Mouse (Mus musculus) limb, embryonic 11.5 days (tissue): ENCODE results near the gene Ctns. TPM values are rescaled to one million over a fixed set of nuclear protein-coding genes. Genes with fewer than 3 reads are reported as not detected.

Source experiments
- ATAC-seq: fragments of 200-750 bp; cut with Nextera tagmentation; 2 replicates; pipeline ENCODE4 v1.8.0; 2017; ENCODE audit warnings: low read depth; ENCODE audit not compliant: insufficient number of reproducible peaks, low FRiP score, low TSS enrichment
- DNase-seq: peaks from one replicate; pipeline ENCODE4 v3.0.0-alpha.2; 2015; ENCODE audit warnings: low spot score
- H3K27ac ChIP-seq: fragments of 300-500 bp; sonication (generic); replicated peaks from 2 replicates; pipeline ENCODE4 v1.5.1; 2014; ENCODE audit warnings: low read depth, mild to moderate bottlenecking, low read length
- H3K27me3 ChIP-seq: fragments of 300-500 bp; sonication (generic); 2 replicates; pipeline ENCODE4 v1.6.1; 2014; ENCODE audit warnings: mild to moderate bottlenecking, low read length, mixed read lengths; ENCODE audit not compliant: control insufficient read depth, insufficient read depth
- H3K36me3 ChIP-seq: fragments of 300-500 bp; sonication (generic); 2 replicates; pipeline ENCODE4 v1.6.1; 2014; ENCODE audit warnings: mild to moderate bottlenecking, low read length, moderate library complexity, mixed read lengths; ENCODE audit not compliant: control insufficient read depth, insufficient read depth
- H3K4me1 ChIP-seq: fragments of 300-500 bp; sonication (generic); 2 replicates; pipeline ENCODE4 v1.6.1; 2014; ENCODE audit warnings: low read length, mixed read lengths; ENCODE audit not compliant: control insufficient read depth, insufficient read depth
- H3K4me2 ChIP-seq: fragments of 300-500 bp; sonication (generic); 2 replicates; pipeline ENCODE4 v1.6.1; 2014; ENCODE audit warnings: low read depth, mild to moderate bottlenecking, moderate library complexity; ENCODE audit not compliant: severe bottlenecking
- H3K4me3 ChIP-seq: fragments of 300-500 bp; sonication (generic); 2 replicates; pipeline ENCODE4 v1.5.1; 2014; ENCODE audit warnings: low read depth, low read length
- H3K9ac ChIP-seq: fragments of 300-500 bp; sonication (generic); 2 replicates; pipeline ENCODE4 v1.6.1; 2014; ENCODE audit warnings: mild to moderate bottlenecking, low read length
- H3K9me3 ChIP-seq: fragments of 300-500 bp; sonication (generic); 2 replicates; pipeline ENCODE4 v1.6.1; 2016; ENCODE audit warnings: low read length; ENCODE audit not compliant: control insufficient read depth
- WGBS: fragments of 180-500 bp; shearing (Covaris S2); extraction: QIAGEN DNeasy Blood & Tissue Kit; methylation state at CpG from one replicate; pipeline ENCODE4 v1.1.7; 2014; 5-methylcytosine and 5-hydroxymethylcytosine counted together
- polyA plus RNA-seq: library from polyadenylated mRNA; unstranded; fragments of >200 nt; fragmentation: Nextera tagmentation; extraction: Ambion mirVana; gene quantifications from 2 replicates; pipeline ENCODE4 v1.2.1, GENCODE M21; 2014

Gene Ctns
- polyA plus RNA-seq, 1 experiment from 2014 or later, result 23.6 TPM

GRCm38 (mm10) chr11:73203895-73204294 is 5.1 kb upstream of the Ctns start:
- Histone ChIP-seq H3K9me3 (no peaks in the 10 kb centered on the region), H3K9ac (no peak overlapping the region), H3K4me1 (no peaks in the 10 kb centered on the region), H3K27me3 (no peaks in the 10 kb centered on the region), H3K4me2 (no peak overlapping the region), H3K36me3 (no peaks in the 10 kb centered on the region), H3K4me3 (no peak overlapping the region), H3K27ac (no peak overlapping the region)
- WGBS, result 88% methylated on average over 8 of the region's 8 CpGs
- ATAC-seq, result no peak
- DNase-seq, result no peak

GRCm38 (mm10) chr11:73201597-73201996 is 2.8 kb upstream of the Ctns start:
- Histone ChIP-seq H3K9me3 (no peaks in the 10 kb centered on the region), H3K36me3 (no peaks in the 10 kb centered on the region), H3K4me2 (no peak overlapping the region), H3K27ac (no peak overlapping the region), H3K4me3 (no peak overlapping the region), H3K27me3 (no peaks in the 10 kb centered on the region), H3K9ac (no peak overlapping the region), H3K4me1 (no peaks in the 10 kb centered on the region)
- ATAC-seq (no peak), DNase-seq (no peak)
- WGBS, result 36% methylated on average over 4 of the region's 4 CpGs

GRCm38 (mm10) chr11:73201021-73201420 is 2.2 kb upstream of the Ctns start:
- ATAC-seq, result no peak
- no peak overlapping the region for H3K4me2 ChIP-seq
- H3K4me1 ChIP-seq, result no peaks in the 10 kb centered on the region
- WGBS, result 82% methylated on average over 2 of the region's 2 CpGs
- DNase-seq, result no peak
- H3K36me3 ChIP-seq, result no peaks in the 10 kb centered on the region
- no peak overlapping the region for H3K4me3 ChIP-seq
- H3K27me3 ChIP-seq, result no peaks in the 10 kb centered on the region
- no peak overlapping the region for H3K9ac ChIP-seq
- no peaks in the 10 kb centered on the region for H3K9me3 ChIP-seq
- no peak overlapping the region for H3K27ac ChIP-seq

- peak overlapping the region; percentile 76 for H3K4me2 ChIP-seq
- no peaks in the 10 kb centered on the region for H3K36me3 ChIP-seq
- H3K27ac ChIP-seq, result no peak overlapping the region
- no peaks in the 10 kb centered on the region for H3K27me3 ChIP-seq
- 3% methylated on average over 12 of the region's 12 CpGs for WGBS
- H3K9me3 ChIP-seq, result no peaks in the 10 kb centered on the region
- H3K4me1 ChIP-seq, result no peaks in the 10 kb centered on the region
- DNase-seq (no peak), ATAC-seq (no peak)
- peak overlapping the region; percentile 46 for H3K9ac ChIP-seq
- H3K4me3 ChIP-seq, result peak overlapping the region; percentile 58
Measured at GRCm38 (mm10) chr11:73199879-73200278, 1.0 kb upstream of the Ctns start.

GRCm38 (mm10) chr11:73199230-73199712 is 429 bp upstream of the Ctns start, which contains the start of gene Shpk:
Shpk (plus strand) TSS chr11:73199460.
- under 1% methylated on average over 32 of the region's 32 CpGs for WGBS
- Histone ChIP-seq H3K9ac (peak within 1 kb of the TSS; percentile 64), H3K36me3 (no peaks in the 10 kb centered on the region), H3K27ac (no peak within 1 kb of the TSS), H3K4me1 (no peaks in the 10 kb centered on the region), H3K27me3 (no peaks in the 10 kb centered on the region), H3K9me3 (no peaks in the 10 kb centered on the region), H3K4me3 (peak within 1 kb of the TSS; percentile 58), H3K4me2 (peak within 1 kb of the TSS; percentile 76)
- peak; percentile 97 for ATAC-seq
- DNase-seq, result peak; percentile 94

GRCm38 (mm10) chr11:73198190-73198589 is 652 bp downstream of the Ctns start:
- 7% methylated on average over 1 of the region's 1 CpGs for WGBS
- Histone ChIP-seq H3K4me1 (no peaks in the 10 kb centered on the region), H3K9me3 (no peaks in the 10 kb centered on the region), H3K4me3 (peak overlapping the region; percentile 58), H3K27ac (no peak overlapping the region), H3K27me3 (no peaks in the 10 kb centered on the region), H3K9ac (no peak overlapping the region), H3K36me3 (no peaks in the 10 kb centered on the region), H3K4me2 (peak overlapping the region; percentile 76)
- ATAC-seq, result no peak
- no peak for DNase-seq

- ATAC-seq, result no peak
- Histone ChIP-seq H3K27me3 (no peaks in the 10 kb centered on the region), H3K4me1 (no peaks in the 10 kb centered on the region), H3K9me3 (no peaks in the 10 kb centered on the region), H3K9ac (no peak overlapping the region), H3K4me2 (no peak overlapping the region), H3K36me3 (no peaks in the 10 kb centered on the region), H3K4me3 (no peak overlapping the region), H3K27ac (no peak overlapping the region)
- DNase-seq, result no peak
- 82% methylated on average over 2 of the region's 2 CpGs for WGBS
Measured at GRCm38 (mm10) chr11:73194444-73194843, 4.4 kb downstream of the Ctns start.

- Histone ChIP-seq H3K36me3 (no peaks in the 10 kb centered on the region), H3K4me3 (no peak overlapping the region), H3K9me3 (no peaks in the 10 kb centered on the region), H3K9ac (no peak overlapping the region), H3K27ac (no peak overlapping the region), H3K4me2 (no peak overlapping the region), H3K4me1 (no peaks in the 10 kb centered on the region), H3K27me3 (no peaks in the 10 kb centered on the region)
- no peak for ATAC-seq
- 68% methylated on average over 6 of the region's 6 CpGs for WGBS
- no peak for DNase-seq
Measured at GRCm38 (mm10) chr11:73193047-73193446, 5.8 kb downstream of the Ctns start.

GRCm38 (mm10) chr11:73187231-73187630 is 11.6 kb downstream of the Ctns start:
- peaks cover 5% of the 10 kb centered on the region; the same call in 1 of the 2 replicates for H3K36me3 ChIP-seq
- no peak overlapping the region for H3K27ac ChIP-seq
- no peaks in the 10 kb centered on the region for H3K27me3 ChIP-seq
- WGBS, result 87% methylated on average over 6 of the region's 6 CpGs
- no peaks in the 10 kb centered on the region for H3K4me1 ChIP-seq
- H3K4me2 ChIP-seq, result no peak overlapping the region
- DNase-seq (no peak), ATAC-seq (no peak)
- H3K9ac ChIP-seq, result no peak overlapping the region
- no peak overlapping the region for H3K4me3 ChIP-seq
- no peaks in the 10 kb centered on the region for H3K9me3 ChIP-seq
